Mouse (Mus musculus) adrenal gland (tissue): ENCODE results near the gene Nsrp1.

Experiments used
- intact Hi-C: fragments of 180-260 bp; cut with DNase I; formaldehyde crosslinking; loops from one replicate; pipeline ENCODE4 v1.15.1; 2025

The Nsrp1 gene

DNA sequence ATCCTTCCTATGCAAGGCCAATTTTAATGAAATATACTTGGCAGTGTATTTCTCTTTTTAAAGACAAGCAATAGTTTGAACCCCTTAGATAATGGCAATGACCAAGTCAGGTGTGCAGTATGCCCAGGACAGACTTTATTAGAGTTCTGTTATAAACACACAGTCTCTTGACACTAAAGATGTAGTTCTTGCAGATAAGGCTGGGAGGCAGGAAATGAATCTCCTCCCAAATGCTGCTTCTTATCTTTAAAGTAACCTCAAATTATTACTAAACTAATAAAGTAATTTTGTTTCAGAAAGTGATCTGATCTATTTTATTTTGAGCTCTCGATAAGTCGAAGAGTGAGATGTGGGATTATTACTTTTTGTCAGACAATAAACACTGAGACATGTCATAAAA is 14.8 kb downstream of the Nsrp1 start:
- intact Hi-C loops = no loop called here

DNA sequence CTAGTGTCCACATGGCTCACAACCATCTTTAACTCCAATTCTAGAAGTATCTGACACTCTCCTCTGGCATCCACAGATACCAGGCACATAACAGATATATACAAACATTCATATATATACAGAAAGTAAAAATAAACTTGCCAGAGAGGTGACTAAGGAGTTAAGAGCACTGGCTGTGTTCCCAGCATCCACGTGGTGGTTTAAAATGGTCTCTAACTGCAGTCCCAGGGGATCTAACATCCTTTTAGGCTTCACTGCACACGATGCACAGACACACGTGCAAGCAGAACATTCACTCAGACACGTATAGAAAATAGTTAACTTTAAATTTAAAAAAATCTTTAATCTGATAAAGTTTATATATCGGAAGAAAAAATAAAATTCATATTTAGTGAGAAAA is 16.3 kb downstream of the Nsrp1 start:
- intact Hi-C loops = no loop called here

DNA sequence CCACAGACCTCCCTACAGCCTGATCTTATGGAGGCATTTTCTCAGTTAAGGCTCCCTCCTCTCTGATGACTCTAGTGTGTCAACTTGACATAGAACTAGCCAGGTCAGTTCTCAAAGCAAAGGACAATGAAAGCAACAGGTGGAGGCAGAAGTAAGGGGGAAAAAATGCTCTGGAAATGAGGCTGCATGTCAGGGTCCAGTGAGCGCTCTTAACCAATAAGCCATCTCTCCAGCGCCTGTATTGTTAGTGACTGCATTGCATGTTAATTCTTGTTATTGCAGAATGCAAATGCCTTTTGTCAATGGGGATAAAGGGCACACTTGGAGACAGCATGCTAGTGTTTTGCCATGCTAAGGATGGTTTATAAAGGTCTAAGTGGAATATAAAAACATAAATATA is 35.4 kb downstream of the Nsrp1 start:
- intact Hi-C loops = no loop called here

DNA sequence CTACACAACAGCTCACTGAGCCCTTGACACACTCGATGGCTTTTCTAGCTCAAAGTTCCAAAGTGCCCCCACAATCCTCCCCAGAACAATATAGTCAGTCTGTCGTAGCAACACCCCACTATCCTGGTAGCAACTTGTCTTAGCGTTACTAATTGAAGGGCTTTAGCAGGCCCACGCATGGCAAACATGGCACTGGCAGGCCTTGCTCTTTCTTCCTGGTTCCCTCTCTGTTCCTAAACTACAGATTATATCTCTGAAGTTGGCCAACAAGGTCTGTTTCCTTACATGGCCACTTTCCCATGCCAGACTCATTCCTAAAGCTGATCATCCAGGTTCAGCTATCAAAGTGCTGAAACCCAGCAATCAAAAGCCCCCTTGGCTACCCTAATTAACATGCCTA is 36.3 kb downstream of the Nsrp1 start:
- intact Hi-C loops = no loop called here

DNA sequence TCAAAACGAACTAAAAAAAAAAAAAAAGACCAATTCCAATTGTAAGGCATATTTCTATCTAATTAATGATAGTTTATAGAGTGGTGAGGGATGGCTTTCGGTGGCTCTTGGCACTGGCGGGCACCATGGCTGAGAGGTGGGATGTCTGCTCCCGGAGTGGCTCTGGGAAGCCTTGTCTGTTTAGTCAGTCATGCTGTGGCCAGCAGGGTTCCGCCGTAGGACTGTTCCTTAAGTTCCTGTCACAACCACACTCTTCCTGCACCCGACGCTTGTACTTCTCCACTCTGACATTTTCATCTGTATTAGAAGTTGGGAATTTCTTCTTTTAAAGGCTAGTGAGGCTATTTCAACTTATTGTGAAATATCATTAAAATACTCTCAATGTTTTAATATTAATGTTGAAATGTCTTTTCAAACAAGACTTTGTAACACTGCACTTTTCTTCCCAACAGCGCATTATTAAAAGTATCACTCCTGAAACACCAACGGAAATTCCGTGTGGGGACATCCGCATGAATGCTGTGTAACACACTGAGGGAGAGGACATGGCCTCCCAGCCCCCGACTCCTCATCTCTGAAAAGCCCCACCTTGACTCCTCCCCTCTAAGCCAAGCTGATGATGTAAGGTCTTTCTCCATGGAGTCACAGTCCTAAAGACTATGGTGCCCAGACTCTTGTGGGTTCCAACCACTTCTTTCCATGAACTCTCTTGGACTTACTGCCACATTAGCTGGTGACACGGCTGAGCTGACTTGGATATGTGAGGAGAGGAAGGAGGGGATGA is 46.9 kb downstream of the Nsrp1 start:
- intact Hi-C loops = no loop called here

DNA sequence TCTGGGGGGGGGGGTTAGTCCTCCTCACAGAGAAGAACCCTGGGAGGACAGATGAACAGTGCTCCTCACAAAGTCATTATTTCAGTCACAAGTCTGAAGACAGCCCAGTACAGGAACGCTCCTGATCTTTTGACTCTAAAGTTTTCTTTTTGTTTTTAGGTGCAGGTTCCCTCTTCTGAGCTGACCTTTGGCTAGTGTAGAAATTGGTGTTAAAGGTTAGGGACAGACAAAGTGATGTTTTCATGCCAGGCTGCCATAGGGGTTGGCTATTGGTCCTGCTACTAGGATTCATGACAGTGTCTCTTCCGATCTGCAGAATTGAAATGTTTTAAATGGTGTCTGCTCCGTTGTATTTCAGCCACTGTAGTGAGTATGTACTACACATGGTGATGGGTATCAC is 50.1 kb downstream of the Nsrp1 start:
- intact Hi-C loops = no loop called here

DNA sequence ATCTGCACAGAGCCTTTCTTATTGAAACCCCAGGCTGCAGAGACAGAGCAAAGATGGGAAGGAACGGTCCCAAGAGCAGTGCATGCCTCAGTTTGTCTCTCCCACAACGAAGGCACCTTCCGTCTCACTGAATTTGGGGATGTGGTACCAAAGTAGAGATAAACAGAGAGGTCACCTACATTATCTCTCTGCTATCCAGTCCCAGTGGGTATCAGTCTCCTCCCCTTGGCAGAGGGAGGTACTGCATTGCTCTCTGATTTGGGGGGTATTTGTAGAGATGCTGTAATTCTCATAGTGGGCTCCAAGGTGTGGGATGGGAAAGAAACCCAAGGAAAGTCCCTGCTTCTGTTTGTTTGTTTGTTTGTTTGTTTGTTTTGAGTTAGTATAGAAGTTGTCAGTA is 51.7 kb downstream of the Nsrp1 start:
- intact Hi-C loops = no loop called here

DNA sequence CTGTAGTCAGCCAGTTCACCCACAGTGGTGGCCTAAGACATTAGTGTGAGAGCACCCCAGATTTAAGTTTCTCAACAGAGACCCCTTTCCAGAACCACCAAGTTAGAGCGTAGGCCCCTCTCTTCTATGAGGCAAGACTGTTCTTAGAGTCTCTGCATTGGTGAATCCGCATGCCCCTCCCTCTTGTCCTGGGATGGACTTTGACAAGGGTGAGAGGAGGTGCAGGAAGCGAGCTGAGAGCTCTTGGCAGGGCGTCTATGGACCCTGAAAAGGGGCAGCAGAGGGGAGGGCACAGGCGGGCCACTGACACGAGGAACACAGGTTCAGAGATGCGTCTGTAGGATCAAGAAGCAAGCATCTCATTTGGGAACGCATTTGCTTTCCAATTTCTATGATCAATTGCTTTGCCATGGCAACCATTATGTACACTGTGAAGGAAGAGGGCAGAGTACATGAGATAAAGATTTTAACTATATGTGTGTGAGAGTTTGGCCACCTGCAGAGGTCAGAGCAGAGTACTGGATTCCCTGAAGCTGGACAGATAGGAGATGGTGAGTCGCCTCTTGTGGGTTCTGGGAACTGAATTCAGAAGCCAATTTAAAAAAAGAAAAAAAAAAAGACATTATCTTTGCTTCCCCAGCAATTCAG is 56.4 kb downstream of the Nsrp1 start:
- intact Hi-C loops = no loop called here

DNA sequence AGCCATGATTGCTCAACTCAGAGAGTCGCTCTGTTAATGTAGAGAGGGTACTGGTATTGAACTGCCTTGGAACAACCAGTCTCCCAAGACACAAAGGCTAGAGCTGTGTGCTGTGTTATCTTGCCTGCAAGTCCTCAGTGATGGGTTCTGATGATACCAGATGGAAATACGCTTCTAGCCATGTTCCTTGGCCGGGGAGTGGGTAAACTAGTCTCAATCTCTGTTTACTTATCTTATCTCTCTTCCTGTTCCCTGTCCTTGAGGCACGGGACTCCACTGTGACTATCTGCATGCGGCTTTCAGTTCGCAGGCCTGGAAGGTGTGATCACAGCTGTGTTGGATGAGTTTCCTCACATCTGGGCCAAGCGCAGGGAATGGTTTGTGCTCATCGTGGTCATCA is 58.7 kb downstream of the Nsrp1 start:
- intact Hi-C loops = no loop called here

DNA sequence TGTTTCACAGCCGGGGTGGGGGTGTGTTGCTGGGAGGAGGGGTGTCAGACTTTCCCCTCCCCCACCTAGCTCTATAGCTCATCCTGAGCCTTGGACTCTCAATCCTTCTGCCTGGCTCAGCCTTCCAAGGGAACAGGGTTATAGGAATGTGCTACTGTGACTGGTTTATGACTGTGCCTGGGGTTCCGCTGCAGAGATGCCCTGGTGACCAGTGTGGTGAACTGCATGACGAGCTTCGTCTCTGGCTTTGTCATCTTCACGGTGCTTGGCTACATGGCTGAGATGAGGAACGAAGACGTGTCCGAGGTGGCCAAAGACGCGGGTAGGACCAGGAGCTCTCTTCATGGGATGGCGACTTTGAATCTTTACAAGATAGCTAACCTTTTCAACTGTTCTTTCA is 60.2 kb downstream of the Nsrp1 start:
- intact Hi-C loops = no loop called here

DNA sequence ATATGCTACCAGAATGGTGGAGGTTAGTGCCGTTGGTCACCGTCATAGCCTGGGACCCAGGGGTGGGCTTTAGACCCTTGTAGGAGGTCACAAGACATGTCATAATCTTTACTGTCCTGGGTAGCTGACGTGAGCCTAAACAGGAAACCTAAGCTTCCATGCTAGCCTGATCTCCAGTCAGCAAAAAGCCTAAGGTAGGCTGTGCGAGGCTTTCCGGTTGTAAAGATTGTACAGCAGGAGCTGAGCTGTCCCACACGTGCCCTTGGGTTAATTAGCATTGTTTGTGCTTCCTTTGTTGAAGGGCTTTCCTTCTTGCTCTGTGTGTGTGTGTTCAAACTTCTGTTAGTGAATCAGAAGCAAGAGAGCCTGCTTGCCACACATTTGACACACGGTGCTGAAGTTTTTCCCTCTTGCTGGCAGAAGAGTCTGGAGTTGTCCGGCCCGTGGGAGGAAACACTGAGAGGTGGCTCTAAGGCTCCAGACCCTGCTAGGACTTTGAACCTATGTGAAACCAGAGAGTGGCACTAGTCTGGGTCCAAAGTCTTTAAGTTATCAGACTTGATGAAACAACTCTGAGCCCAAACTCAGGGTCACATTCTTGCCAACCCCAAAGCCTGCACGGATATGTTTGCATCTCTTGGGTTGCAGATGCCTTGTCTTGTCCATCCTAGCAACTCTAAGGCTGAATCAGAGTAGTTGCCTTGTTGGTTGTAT is 67.3 kb downstream of the Nsrp1 start:
- intact Hi-C loops = no loop called here

DNA sequence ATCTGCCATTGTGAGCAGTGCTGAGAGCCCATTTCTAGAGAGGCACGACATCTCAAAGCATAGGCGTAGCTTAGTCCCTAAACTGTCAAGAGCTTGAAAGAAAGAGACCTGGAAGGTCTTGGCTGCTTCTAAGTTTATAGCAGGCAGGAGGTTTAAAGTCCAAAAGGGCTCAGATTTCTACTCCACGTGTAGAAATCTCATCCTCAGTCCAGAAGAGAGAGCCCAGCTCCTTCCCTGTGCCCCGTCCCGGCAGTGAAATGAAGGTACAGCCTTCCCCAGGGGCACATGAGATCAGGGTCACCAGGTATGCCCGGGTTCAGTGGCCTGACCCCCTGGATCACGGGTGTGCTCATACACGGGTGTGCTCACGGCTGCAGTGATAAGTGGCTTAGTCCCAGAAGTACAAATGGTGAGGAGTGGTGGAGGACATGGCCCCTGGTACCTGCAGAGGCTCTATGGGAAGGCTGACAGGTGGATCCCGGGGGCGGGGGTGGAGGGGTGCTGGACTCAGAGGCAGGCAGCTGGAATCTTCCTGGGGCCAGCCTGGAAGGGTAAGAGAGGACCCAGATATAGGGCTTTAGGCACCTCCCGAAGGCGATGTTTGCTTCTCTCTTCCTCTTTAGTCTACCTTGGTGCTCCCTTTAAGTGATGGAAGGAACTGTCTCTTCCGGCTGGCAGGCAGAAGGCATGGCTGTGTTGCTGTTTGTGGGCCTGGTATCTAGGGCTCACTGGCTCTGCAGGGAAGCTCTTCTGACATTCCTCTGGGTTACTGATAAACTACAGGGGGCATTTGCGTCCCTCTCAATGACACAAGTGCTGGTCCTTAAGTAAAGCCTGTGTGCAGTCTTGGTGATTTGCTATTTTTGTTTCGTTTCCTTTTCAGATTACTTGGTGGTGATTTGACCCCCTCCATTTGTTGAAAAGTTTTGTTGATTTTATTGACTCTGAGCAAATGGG is 68.9 kb downstream of the Nsrp1 start:
- intact Hi-C loops = no loop called here

DNA sequence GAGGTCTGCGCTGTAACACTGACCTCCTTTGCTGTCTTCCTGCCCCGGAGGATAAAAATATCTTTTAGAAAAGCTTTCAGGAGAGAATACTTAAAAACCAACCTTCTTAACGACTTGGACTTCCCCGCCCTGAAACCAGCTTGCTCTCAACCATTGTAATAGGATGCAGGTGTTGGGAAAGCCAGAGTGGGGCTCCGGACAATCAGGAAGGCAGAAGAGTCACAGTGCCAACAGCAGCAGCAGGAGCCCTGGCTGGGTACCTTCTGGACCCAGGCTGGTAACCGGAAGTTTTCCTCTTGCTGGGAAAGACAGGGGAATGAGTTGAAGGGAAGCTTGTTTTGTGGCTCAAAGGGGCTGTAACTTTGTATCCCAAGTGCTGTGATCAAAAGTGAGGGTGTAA is 71.6 kb downstream of the Nsrp1 start:
- intact Hi-C loops = no loop called here

DNA sequence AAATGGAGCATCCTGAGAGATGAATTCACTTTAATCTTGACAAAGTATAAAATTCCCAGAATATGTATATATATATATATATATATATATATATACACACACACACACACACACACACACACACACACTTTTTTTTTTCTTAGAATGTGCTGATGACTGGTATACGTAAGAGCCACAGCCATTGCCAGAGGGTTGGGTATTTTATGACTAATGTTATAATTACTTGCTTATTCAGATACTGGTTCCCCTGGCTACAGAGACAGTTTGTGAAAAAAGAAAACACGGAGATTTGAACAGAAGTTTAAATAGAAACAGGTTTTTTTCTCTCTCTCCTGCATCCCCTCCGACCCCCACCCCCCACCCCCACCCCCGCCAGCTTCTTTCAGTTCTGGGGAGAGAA is 72.4 kb downstream of the Nsrp1 start:
- intact Hi-C loops = no loop called here

DNA sequence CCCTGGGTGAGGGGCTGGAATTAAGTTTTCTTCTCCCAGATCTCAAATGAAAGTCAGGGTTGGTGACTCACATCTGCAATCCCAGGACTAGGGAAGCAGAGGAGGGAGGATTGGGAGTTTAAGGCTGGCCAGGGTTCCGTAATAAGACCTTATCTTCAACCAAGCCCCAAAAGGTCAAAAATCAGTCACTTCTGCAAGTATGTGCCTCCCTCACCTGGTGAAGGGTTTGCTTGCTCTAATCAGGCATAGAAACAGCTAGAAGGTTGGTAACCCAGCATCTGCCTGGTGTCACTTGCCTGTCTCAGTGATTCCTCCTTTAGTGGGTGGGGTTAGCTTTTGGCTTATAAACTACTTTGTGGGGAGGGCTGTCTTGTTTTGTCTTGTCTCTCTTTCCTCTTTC is 75.9 kb downstream of the Nsrp1 start:
- intact Hi-C loops = no loop called here

DNA sequence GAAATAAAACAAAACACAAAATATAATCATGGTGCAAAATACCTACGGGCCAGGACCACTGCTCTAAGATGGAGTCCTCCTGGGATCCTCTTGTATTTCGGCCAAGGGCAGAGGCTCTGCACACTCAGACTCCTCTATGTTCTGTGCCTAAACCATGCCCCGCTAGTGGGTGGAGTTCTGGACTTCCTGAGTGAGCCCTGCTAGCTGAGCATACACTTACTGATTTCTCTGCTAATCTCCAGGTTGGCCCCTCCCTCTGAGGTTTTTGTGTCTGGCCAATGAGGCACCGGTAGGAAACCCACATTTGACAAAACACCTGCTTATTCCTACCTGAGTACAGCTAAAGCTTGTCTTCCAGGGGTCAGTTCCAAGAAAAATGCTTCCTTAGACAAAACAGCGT is 77.5 kb downstream of the Nsrp1 start:
- intact Hi-C loops = no loop called here

DNA sequence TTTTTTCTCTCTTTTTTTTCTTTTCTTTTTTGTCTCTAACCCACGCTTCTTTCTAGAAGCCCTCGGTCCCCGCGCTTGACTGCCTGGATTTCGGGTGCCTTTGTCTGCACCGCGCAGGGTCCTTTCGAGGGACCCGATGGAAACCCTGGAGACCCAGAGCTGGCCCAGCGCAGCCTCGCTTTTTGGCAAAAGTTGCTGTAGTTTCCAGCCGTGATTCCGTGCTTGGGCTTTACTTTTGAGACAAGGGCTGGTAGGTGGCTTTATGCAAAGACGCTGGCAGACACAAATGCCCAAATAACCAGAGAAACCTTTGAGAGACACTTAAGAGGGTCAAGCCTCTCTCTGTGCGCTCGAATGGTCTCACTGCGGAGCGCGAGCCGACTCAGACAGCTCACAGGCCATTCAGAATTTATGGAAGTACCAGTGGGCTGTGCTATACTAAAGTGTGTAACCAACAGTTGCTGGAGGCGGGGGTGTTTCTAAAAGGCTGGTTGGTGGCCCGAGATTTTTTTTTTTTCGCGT is 79.5 kb downstream of the Nsrp1 start:
- intact Hi-C loops = loop anchor here (5.0 kb wide), 1 partner anchor 79 kb away; the partner anchor contains the start of gene Nsrp1

DNA sequence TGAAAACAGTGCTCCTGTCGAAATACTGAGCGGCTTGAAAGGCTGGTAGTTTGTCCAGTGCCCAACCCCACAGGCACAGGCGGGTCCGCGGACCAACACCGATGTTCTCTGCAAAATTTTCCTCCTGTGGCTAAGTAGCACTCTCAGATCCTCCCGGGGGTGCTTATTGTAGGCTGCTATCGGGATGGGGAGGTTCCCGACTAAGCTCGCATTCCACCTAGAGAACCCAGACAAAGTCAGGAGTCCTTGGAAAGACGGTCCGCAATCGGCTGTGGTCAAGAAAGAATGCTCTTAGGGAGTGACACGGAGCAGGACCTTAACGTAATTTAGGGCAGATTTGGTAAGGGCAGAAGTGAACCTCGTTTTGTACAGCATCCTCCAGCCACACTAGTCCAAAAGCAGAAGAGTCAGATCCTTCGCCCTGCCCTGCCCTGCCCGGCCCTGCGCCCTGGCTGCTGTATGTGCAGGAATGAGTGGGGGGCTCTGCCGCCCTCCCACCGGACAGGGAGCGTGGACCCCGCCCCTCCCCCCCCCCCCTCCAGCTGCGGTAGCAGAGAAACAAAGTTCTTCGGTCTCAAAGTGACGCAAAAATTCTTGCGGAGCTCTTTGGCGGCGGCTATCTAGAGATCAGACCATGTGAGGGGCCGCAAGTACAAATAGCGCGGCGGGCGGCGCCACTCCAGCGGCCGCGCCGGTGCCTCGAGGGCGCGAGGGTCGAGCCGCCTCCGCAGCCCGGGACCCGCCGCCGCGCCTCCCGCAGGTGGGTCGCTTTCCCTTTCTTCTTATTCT is 80.1 kb downstream of the Nsrp1 start, which contains the start of gene Slc6a4:
TSS of gene Slc6a4 (plus strand) at position 688 of the 789 bp plus-strand sequence.
- intact Hi-C loops = loop anchor here (2.0 to 5.0 kb wide), 2 partner anchors 79 to 95 kb away; partner anchors contain the start of gene Nsrp1

DNA sequence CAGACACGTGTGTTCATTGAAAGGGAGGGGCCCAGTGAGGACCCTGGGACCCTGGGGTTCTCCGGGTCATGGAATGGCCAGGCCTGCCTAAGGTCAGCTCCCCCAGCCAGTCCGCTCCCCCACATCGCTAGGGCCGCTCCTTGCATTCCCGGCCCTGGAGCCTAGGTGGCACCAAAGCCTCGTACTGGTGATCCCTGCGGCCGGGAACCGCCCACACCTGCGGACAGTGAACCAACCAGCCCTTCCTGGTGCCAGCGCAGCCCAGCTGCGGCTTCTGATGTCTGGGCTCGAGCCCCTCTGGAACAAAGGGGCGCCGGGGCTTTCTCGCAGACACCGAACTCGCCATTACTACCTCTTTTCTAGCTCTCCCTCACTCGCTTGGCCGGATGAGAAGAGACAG is 80.9 kb downstream of the Nsrp1 start:
- intact Hi-C loops = loop anchor here (2.0 to 5.0 kb wide), 2 partner anchors 80 to 95 kb away; partner anchors contain the start of gene Nsrp1
